Mouse (Mus musculus): ENCODE measurements at regions not wholly inside any gene's neighbourhood (a gene's known extent, or its start where the extent isn't known, plus 50 kb on each side); places are given as distances from the start of the nearest gene placed in this dataset.

GRCm38 (mm10) chr17:13564800-13565199 is 195.5 kb upstream of the Afdn start:
- Histone ChIP-seq H3K36me3 (ENCODE audit: control insufficient read depth) (no peaks in the 10 kb centered on the region), H3K27me3 (ENCODE audit: control insufficient read depth) (no peaks in the 10 kb centered on the region), H3K4me3 (replicated peaks) (no peak overlapping the region), H3K4me1 (ENCODE audit: control insufficient read depth) (no peaks in the 10 kb centered on the region), H3K9me3 (ENCODE audit: control insufficient read depth, low read length) (peaks cover 42% of the 10 kb centered on the region)
- no peak for TF ChIP-seq TAL1 (IDR thresholded peaks at IDR 0.05; ENCODE audit: low read length)
- no peak for TF ChIP-seq GATA1 (IDR thresholded peaks at IDR 0.05; ENCODE audit: low read length)

GRCm38 (mm10) chr17:13566680-13567079 is 193.7 kb upstream of the Afdn start:
- Histone ChIP-seq H3K36me3 (ENCODE audit: control insufficient read depth) (no peaks in the 10 kb centered on the region), H3K27me3 (ENCODE audit: control insufficient read depth) (no peaks in the 10 kb centered on the region), H3K4me3 (replicated peaks) (no peak overlapping the region), H3K9me3 (ENCODE audit: control insufficient read depth, low read length) (peaks cover 40% of the 10 kb centered on the region), H3K4me1 (ENCODE audit: control insufficient read depth) (no peaks in the 10 kb centered on the region)
- TF ChIP-seq GATA1 (IDR thresholded peaks at IDR 0.05; ENCODE audit: low read length) (no peak), TAL1 (IDR thresholded peaks at IDR 0.05; ENCODE audit: low read length) (no peak)

- no peaks in the 10 kb centered on the region for H3K4me1 ChIP-seq (ENCODE audit: control insufficient read depth)
- no peak for TF ChIP-seq GATA1 (IDR thresholded peaks at IDR 0.05; ENCODE audit: low read length)
- no peak for TF ChIP-seq TAL1 (IDR thresholded peaks at IDR 0.05; ENCODE audit: low read length)
- H3K27me3 ChIP-seq (ENCODE audit: control insufficient read depth), result no peaks in the 10 kb centered on the region
- H3K9me3 ChIP-seq (ENCODE audit: control insufficient read depth, low read length), result peaks cover 35% of the 10 kb centered on the region
- no peaks in the 10 kb centered on the region for H3K36me3 ChIP-seq (ENCODE audit: control insufficient read depth)
- no peak overlapping the region for H3K4me3 ChIP-seq (replicated peaks)
These were observed 193.2 kb upstream of the Afdn start for GRCm38 (mm10) chr17:13567183-13567582.

GRCm38 (mm10) chr17:13570796-13571195 is 189.5 kb upstream of the Afdn start:
- Histone ChIP-seq H3K27me3 (ENCODE audit: control insufficient read depth) (no peaks in the 10 kb centered on the region), H3K4me3 (replicated peaks) (no peak overlapping the region), H3K36me3 (ENCODE audit: control insufficient read depth) (no peaks in the 10 kb centered on the region), H3K9me3 (ENCODE audit: control insufficient read depth, low read length) (peaks cover 29% of the 10 kb centered on the region), H3K4me1 (ENCODE audit: control insufficient read depth) (no peaks in the 10 kb centered on the region)
- TF ChIP-seq GATA1 (IDR thresholded peaks at IDR 0.05; ENCODE audit: low read length), result no peak

GRCm38 (mm10) chr17:13572204-13572833 is 188.0 kb upstream of the Afdn start:
- TF ChIP-seq TAL1 (IDR thresholded peaks at IDR 0.05; ENCODE audit: low read length) (no peak), GATA1 (IDR thresholded peaks at IDR 0.05; ENCODE audit: low read length) (no peak)
- H3K4me3 ChIP-seq (replicated peaks), result no peak overlapping the region
- no peaks in the 10 kb centered on the region for H3K36me3 ChIP-seq (ENCODE audit: control insufficient read depth)
- H3K27me3 ChIP-seq (ENCODE audit: control insufficient read depth), result no peaks in the 10 kb centered on the region
- no peaks in the 10 kb centered on the region for H3K4me1 ChIP-seq (ENCODE audit: control insufficient read depth)
- H3K9me3 ChIP-seq (ENCODE audit: control insufficient read depth, low read length), result peaks cover 35% of the 10 kb centered on the region

- Histone ChIP-seq H3K9me3 (ENCODE audit: control insufficient read depth, low read length) (peaks cover 34% of the 10 kb centered on the region), H3K4me1 (ENCODE audit: control insufficient read depth) (no peaks in the 10 kb centered on the region), H3K27me3 (ENCODE audit: control insufficient read depth) (no peaks in the 10 kb centered on the region), H3K4me3 (replicated peaks) (no peak overlapping the region), H3K36me3 (ENCODE audit: control insufficient read depth) (no peaks in the 10 kb centered on the region)
- TF ChIP-seq TAL1 (IDR thresholded peaks at IDR 0.05; ENCODE audit: low read length) (no peak), GATA1 (IDR thresholded peaks at IDR 0.05; ENCODE audit: low read length) (no peak)
These were observed 187.3 kb upstream of the Afdn start for GRCm38 (mm10) chr17:13573036-13573435.

GRCm38 (mm10) chr17:13574122-13574521 is 186.2 kb upstream of the Afdn start:
- TF ChIP-seq TAL1 (IDR thresholded peaks at IDR 0.05; ENCODE audit: low read length) (no peak), GATA1 (IDR thresholded peaks at IDR 0.05; ENCODE audit: low read length) (no peak)
- Histone ChIP-seq H3K36me3 (ENCODE audit: control insufficient read depth) (no peaks in the 10 kb centered on the region), H3K9me3 (ENCODE audit: control insufficient read depth, low read length) (peaks cover 28% of the 10 kb centered on the region), H3K4me3 (replicated peaks) (no peak overlapping the region), H3K4me1 (ENCODE audit: control insufficient read depth) (no peaks in the 10 kb centered on the region), H3K27me3 (ENCODE audit: control insufficient read depth) (no peaks in the 10 kb centered on the region)

GRCm38 (mm10) chr17:13574682-13575444 is 185.5 kb upstream of the Afdn start:
- Histone ChIP-seq H3K4me3 (replicated peaks) (no peak overlapping the region), H3K4me1 (ENCODE audit: control insufficient read depth) (no peaks in the 10 kb centered on the region), H3K36me3 (ENCODE audit: control insufficient read depth) (no peaks in the 10 kb centered on the region), H3K9me3 (ENCODE audit: control insufficient read depth, low read length) (peaks cover 29% of the 10 kb centered on the region), H3K27me3 (ENCODE audit: control insufficient read depth) (no peaks in the 10 kb centered on the region)
- TF ChIP-seq TAL1 (IDR thresholded peaks at IDR 0.05; ENCODE audit: low read length) (no peak), GATA1 (IDR thresholded peaks at IDR 0.05; ENCODE audit: low read length) (no peak)

- Histone ChIP-seq H3K4me3 (replicated peaks) (no peak overlapping the region), H3K36me3 (ENCODE audit: control insufficient read depth) (no peaks in the 10 kb centered on the region), H3K4me1 (ENCODE audit: control insufficient read depth) (no peaks in the 10 kb centered on the region), H3K27me3 (ENCODE audit: control insufficient read depth) (no peaks in the 10 kb centered on the region), H3K9me3 (ENCODE audit: control insufficient read depth, low read length) (peaks cover 38% of the 10 kb centered on the region)
- TF ChIP-seq TAL1 (IDR thresholded peaks at IDR 0.05; ENCODE audit: low read length) (no peak), GATA1 (IDR thresholded peaks at IDR 0.05; ENCODE audit: low read length) (no peak)
These were observed 182.5 kb upstream of the Afdn start for GRCm38 (mm10) chr17:13577798-13578197.

All from erythroblast, embryonic 14.5 days (primary cell).